Mouse (Mus musculus) T-helper 2 cell (primary cell): ENCODE data around the gene Cdk6.

Source experiments
- in situ Hi-C: fragments of 300-600 bp; cut with MboI, MseI; formaldehyde crosslinking; loops from one replicate; pipeline ENCODE4 v1.15.1; 2025; ENCODE audit warnings: high pct_unique_total_duplicates

The Cdk6 gene

DNA sequence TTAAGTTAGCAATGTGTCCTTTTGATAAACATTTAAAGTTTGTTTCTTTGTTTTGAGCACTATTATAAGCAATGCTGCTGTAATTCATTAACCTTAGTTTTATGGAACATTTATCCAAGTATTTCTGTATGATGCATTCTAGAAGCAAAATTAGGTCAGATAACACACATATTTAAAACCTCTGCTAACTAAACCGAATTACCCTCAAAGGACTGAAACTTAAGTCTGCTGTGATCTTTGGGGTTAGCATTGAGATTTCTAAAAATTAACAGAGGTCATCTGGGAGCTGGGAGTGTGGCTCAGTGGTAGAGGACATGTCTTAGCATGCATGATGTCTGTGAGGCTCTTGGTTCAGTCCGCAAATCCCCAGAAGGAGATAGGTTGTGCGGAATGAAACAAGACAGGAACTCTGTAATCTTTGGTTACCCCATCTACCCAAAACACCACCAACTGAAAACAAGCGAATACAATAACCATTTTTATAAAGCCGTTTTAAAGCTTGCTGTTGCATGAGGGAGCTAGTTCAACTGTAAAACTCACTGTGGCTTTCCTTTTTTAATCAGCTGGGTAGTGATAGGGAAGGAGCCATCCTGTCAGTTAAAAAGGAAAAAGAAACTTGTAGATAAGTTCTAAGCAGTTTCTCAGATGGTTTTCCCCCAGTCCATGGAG, 141.9 kb downstream of the Cdk6 start:
- in situ Hi-C loops, result no loop called here

DNA sequence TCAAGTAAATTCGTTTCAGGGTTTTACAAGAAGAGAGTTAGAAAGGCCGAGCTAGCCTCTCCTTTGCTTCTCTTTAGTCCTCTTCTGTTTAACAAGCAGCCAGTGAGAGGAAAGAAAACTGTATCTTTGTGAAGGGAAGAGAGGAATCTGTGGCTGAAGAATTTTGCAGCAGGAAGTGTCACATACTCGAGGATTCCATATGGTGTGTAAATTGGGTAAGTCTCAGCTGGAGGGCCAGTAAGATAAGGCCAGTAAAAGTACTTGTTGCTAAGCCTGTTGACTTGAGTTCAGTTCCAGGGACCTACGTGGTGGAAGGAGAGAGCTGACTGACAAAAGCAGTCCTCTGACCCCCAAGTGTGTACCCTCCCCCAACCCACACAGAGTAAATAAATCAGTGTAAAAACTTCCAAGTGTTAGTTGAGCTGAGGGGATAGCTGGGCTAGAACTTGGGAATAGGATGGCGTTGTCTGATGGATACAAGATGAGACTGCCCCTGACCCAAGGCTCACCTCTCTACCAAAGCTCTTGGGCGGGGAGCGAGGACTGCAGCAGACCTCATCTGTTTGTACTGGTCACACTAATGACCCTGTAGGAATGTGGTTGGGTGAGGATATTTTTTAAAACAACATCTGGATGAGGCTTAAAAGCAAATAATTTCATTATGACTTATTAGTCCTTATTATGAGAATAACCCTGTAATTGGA, 145.4 kb downstream of the Cdk6 start:
- in situ Hi-C loops, result no loop called here

DNA sequence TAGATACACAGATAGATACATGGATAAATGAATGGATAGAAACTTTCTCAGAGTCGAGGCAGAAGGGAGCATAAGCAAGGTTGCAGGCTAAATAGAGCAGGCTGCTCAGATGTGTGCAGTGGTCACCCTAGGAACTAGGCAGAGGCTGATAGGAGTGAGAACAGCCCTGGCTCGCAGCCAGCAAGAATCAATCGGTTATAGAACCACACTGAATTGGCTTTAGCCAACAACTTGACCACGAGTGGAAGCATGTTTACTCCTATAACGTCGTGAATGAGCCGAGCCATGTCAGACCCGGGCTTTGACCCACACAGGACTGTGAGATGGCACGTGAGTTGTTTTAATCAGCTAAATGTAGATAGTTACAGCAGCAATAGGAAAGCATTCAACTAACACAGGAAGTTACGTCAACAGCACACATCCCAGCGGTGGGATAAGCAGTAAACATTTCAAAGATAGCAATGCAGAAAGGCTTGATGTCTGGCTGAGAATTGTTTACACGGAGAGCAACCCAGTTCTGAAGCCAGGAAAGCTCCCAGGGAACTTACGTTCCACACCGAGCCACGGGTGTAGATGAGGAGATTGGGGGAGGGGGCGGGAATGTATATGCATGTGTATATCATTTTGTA, 147.0 kb downstream of the Cdk6 start:
- in situ Hi-C loops, result no loop called here

DNA sequence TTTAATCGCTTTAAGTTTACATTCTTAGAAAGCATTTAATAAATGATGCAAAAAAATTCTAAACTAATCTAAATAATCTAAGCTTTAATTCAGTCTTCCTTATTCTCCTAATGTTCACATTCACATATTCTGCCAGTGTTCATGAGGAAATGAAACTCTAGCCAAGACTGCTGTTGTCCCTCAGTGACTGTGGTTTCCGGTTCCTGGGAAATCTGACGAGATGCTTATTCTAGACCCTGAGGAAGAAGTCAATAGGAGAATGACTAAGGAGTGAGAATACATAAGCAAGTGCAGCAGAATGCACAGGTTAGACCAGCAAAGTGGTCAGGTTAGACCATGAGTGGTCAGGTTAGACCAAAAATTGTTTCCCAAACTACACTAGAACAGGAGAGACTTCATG, 149.1 kb downstream of the Cdk6 start:
- in situ Hi-C loops, result no loop called here

DNA sequence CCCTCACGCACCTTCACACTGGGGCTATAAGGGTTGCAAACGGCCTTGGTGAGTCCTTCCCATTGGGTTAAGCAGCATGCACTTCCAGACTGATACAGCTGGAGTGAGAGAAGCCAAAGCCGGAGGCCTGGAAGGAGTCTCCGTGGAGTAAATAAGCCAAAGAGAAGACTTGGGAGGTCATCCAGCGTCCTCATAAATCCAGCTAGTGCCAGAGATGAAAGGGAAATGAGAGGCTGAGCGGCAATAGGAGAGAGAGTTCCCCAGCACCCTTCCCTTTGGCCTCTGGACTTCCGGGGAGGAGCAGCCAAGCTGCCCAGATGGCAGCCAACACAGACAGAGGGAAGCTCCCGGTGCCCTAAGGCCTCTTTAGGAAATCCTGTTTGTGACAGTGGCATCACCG, 149.8 kb downstream of the Cdk6 start:
- in situ Hi-C loops, result no loop called here

DNA sequence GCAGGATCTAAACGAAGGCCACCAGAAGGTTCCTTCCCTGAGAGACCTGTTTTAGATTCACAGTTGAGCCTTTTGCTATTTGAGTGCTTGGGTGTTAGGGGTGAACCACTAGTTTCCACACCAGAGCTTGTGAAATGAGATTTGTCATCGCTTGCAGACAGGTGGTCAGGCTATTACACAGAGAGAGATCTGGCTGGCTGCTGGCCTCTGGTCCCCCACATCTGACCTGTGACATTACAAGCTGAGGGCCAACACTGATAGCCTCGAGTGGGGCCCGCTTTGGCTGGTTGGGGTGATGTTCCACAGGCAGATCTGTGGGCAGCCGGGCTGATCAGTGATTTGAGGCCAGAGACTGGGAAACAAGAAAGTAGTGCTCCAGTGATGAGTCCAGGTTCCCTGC, 150.6 kb downstream of the Cdk6 start:
- in situ Hi-C loops, result no loop called here

DNA sequence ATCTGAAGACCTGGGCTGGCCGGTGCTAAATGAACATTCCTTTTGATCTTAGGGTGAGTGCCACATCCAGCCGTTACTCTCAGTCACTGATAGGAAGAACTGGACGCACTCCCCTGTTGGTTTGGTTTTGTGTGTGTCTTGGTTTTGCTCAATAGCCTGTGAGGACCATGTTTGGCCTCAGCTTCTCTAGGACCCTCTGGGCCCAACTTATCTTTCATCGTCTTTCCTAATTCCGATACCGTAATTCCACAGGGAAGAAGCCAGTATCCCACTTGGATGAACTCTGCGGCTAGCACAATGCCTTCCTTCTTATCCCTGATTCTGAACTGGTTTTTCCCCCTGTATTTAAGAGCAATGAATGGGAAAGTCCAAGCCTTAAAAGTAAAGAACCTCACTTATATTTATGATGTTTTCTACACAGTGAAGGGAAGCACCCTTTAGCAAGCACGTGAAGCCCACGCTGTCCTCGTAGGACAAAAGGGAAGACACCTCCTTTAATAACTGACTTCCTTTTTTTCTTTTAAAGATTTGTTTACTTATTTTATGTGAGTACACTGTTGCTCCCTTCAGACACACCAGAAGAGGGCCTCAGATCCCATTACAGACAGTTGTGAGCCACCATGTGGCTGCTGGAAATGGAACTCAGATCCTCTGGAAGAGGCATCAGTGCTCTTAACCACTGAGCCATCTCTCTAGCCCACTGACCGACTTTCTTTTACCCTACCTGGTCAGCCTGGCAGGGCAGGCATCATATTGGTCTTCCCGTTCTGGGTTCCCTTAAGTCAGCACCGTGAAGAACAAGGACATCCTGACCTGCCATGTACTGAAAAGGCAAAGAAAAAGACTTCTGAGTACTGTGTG, 151.7 kb downstream of the Cdk6 start:
- in situ Hi-C loops, result no loop called here

DNA sequence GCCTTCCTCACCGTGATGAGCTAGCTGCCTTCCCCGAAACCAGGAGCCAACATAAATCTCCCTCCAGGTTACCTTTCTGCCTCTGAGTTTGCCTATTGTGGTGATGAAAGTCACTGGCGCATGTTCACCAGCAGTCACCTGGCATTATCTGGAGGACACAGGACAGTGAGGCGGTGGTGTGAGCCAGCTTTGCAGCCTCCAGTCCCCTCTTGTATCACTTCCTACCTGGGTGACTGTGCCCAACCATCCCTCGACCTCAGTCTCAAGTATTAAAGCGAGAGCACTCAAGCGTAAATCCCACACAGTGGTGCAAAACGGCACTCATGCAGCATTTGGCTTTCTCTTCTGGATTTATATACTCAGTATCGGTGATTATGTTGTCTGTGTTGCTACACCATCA, 152.7 kb downstream of the Cdk6 start:
- in situ Hi-C loops, result no loop called here

DNA sequence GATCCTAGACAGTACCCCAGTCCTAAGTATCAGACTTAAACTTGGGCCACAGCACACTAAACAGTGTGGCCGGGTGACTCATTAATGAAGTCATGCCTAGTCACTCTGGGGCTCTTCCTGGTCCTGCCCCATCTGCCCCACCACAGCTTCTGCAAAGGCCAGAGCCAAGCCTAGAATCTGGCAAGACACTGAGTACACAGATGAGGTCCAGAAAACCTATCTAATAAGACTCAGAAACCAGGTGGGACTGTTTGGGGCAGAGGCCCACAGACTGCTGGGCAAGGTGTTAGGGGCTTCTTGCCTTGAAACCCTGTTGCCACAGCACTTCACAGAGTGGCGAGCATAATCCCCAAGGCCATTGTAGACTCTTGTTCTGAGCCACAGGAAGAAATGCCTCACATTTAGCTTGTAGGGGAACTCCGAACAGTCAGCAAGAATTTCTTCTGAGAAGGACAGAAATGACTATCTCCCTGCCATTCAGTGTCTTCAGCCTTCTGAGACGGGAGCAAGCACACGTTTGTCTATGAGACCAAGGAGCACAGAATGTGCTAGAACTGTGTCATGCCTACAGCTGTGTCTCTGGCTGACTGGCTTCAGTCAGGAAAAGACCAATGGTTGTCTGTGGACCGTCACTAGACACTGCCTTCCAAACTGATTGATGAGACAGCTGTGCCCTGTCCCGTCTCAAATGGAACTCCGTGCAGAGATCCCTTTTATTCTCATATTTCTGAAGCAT, 153.3 kb downstream of the Cdk6 start:
- in situ Hi-C loops, result no loop called here

DNA sequence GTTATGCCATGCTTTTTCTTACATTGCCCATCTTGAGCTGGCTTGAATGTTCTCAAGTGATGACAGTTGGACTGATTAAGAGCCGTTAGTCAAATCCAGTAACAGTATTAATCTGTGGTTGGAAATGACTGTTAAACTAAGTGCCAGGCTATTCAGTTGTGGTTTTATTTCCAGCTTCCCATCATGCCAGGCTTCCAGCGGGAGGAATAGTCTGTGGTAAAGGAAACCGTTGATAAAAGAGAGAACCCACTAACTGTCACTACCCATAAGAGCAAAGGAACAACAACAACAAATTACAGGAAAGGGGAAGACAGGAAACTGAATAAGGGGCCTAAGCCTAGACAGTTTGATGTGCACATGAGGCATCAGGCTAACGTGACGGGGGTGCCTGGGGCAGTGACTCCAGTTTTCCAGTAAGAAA, 156.2 kb downstream of the Cdk6 start:
- in situ Hi-C loops, result no loop called here

DNA sequence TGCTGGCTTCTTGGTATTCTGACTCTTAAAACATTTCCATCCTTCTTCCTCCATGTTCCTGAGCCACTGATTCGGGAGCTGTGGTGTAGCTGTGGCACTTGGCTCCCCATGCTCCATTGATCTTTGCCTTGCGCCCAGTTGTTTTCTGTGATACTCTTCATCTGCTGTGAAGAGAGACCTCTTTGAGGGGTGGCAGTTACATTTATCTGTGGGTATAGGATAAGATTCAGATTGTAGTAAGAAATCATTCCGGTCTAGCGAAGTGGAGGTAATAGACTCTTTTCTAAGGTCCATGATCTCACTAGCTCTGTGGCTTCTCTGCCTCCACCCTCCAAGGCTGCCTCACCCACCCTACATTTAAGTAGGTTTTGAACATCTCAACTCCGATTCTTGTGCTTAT, 159.0 kb downstream of the Cdk6 start:
- in situ Hi-C loops, result loop anchor here (5.0 kb wide), 2 partner anchors 47 to 158 kb away; partner anchors contain the start of gene Cdk6

DNA sequence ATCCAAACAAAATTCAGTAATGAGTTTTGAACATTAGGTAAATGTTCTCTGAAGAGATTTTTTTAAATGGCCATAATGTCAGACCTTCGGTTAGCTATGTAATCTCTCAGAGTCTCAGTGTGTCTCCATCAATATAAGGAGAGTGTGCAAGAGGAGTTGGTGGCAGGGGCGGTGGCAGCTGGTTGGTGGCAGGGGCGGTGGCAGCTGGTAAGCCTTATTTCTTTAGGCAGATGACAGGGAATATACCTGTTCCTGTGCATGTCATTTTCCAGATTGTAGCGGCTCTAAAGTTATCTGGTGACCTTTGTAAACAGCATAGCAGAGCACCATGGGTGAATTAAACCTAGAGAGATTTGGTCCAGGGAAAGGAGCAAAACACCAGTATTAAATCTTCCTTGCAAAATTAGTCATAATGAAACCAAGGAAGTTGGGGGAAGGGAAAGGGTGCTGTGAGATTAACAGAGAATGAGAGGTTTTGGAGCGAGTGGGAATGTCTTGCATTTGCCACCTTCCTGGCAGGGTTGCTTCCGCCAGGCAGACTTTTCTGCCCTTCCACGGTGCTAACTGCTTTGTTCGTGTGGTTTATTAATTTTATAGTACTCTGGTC, 159.8 kb downstream of the Cdk6 start:
- in situ Hi-C loops, result loop anchor here (5.0 kb wide), 2 partner anchors 46 to 159 kb away; partner anchors contain the start of gene Cdk6

DNA sequence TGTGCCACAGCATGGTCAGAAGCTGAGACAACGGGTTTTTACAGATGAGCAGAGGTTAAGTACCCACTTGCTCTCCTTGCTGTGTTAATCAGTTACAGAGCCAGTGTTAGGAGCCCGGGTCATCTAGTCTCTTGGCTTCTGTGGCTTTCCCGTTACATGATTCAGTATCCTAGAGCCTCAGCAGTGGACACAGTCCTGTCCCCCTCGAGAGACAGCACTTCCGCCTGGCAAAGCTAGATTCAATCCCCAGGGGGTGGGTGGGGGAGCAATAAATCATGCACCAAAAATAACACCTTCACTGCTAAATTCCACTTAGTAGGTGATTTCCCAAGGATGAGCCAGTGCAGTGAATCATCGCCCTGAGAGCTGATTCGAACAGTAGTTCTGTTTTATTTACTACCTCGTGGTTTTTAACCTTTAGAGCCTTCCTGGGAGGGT, 160.3 kb downstream of the Cdk6 start:
- in situ Hi-C loops, result loop anchor here (5.0 kb wide), 2 partner anchors 46 to 159 kb away; partner anchors contain the start of gene Cdk6

DNA sequence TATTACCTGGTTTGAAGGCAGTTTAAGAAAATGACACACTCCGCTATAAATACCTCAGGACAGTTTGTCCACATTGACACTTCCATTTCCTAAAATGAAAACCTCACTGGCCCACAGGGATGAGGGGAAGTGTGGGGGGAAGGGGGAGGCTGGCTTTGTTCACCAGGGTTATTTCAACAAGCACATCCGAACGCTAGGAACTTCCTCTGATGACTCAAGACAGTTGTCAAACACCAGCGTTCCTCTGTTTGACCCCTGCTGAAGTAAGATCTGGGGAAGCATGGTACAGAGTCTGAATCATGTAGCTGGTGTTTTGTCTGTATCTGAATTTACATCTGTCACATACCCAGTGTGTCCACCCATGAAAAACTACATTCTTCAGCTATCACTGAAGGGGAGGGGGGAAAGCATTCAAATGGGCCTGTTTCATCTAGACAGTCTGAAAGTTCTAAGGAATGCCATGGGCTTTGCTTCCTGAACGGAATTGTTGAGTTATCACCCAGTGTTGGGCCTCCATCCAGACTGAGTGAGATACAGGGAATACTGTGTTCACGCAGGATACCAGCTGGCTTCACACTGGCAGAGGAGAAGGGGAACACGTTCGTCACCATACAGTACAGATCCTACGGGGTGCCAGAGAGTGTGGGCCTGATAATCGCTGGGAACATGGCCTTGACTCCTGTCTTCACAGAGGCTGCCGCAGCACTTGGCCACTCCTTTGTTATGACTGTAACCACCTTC, 161.5 kb downstream of the Cdk6 start:
- in situ Hi-C loops, result loop anchor here (5.0 kb wide), 2 partner anchors 45 to 160 kb away; partner anchors contain the start of gene Cdk6

DNA sequence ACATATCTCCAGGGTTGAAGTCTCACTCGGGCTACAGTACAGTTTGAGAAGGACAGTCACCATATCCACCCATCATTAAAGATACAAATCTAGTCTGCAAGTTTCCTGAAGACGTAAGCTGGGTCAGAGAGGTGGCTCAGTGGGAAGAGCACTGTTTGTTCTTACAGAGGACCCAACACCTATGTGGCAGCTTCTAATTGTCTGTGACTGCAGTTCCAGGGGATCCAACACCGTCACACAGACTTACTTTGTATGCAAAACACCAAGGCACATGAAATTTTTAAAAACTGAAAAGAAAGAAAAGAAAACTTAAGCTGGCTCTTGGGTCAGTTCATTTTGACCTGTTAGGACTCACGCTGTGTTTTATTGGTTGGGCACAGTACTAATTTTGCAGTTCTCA, 162.1 kb downstream of the Cdk6 start:
- in situ Hi-C loops, result loop anchor here (5.0 kb wide), 2 partner anchors 44 to 161 kb away; partner anchors contain the start of gene Cdk6

DNA sequence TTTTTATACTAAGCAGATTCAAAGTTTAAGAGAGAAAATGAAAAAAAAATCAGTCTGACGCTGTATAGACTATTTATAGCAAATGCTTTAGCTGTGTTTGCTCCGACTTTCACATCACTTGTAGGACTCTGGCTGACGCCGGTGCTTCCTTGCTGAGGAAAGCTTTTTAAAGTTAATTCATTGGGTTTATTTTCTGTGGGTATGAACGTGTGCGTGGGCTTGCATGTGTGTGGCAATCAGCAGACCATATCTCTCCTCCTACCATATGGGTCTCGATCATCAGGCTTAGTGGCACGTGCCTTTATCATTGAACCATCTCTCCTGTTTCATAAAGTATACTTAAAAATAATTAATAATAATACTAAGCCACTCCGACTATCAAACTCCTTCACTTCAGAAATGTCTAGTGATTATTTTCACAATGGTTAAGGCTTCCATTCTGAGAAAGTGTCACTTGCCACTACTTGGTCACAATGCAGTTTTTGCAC, 162.6 kb downstream of the Cdk6 start:
- in situ Hi-C loops, result loop anchor here (5.0 kb wide), 2 partner anchors 43 to 162 kb away; partner anchors contain the start of gene Cdk6

DNA sequence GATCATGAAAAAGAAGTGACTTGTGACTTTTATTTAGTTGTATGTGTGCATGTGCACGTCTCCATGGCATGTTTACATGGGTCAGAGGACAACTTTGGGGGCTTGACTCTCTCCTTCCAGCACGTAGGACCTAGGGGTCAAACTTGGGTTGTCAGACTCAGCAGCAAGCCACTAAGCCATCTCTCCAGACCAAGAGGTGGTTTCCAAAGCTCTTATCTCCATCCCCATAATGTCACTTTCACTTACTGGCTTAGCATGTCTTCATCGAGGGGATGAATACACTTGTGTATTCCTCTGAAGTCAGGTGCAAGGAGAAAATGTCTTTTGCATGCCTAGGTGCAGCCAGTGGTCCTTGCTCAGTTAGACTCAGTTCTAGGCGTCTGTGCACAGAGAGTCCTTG, 163.2 kb downstream of the Cdk6 start:
- in situ Hi-C loops, result loop anchor here (5.0 kb wide), 2 partner anchors 43 to 162 kb away; partner anchors contain the start of gene Cdk6

DNA sequence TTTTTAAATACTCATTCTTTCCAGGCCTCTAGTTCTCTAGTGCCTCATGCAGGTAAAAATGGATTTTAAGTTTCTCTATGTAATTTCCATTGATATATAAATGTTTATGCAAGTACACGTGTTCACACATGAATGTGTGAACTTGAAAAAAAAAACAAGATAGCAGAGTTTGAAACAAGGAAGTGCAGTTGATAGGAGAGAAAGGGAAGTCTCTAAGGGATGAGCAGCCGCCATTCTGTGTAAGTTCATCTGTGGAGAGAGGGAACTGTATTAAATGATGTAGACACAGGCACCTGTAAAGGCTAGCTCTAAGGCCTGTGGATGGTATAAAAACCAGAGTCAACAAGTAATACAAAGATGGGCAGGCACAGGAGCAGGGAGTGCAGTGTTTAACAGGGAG, 164.3 kb downstream of the Cdk6 start:
- in situ Hi-C loops, result no loop called here
